Mouse (Mus musculus) neural tube, embryonic 13.5 days (tissue): ENCODE results near the gene 1700069L16Rik. TPM values are rescaled to one million over a fixed set of nuclear protein-coding genes. Genes with fewer than 3 reads are reported as not detected.

Experiments
- ATAC-seq: fragments of 200-750 bp; cut with Nextera tagmentation; 2 replicates; pipeline ENCODE4 v1.8.0; 2017; ENCODE audit warnings: low read depth, mild to moderate bottlenecking, moderate TSS enrichment, moderate library complexity
- H3K27ac ChIP-seq: fragments of 300-500 bp; sonication (generic); replicated peaks from 2 replicates; pipeline ENCODE4 v1.5.1; 2015; ENCODE audit warnings: moderate library complexity, mild to moderate bottlenecking, inconsistent platforms
- H3K27me3 ChIP-seq: fragments of 300-500 bp; sonication (generic); 2 replicates; pipeline ENCODE4 v1.6.1; 2015; ENCODE audit warnings: mild to moderate bottlenecking, inconsistent platforms
- H3K36me3 ChIP-seq: fragments of 300-500 bp; sonication (generic); 2 replicates; pipeline ENCODE4 v1.6.1; 2015; ENCODE audit warnings: mild to moderate bottlenecking, inconsistent platforms
- H3K4me1 ChIP-seq: fragments of 300-500 bp; sonication (generic); replicated peaks from 2 replicates; pipeline ENCODE4 v1.6.1; 2015; ENCODE audit warnings: inconsistent platforms
- H3K4me2 ChIP-seq: fragments of 300-500 bp; sonication (generic); 2 replicates; pipeline ENCODE4 v1.6.1; 2015; ENCODE audit warnings: inconsistent platforms, mild to moderate bottlenecking, moderate library complexity
- H3K4me3 ChIP-seq: fragments of 300-500 bp; sonication (generic); 2 replicates; pipeline ENCODE4 v1.5.1; 2015; ENCODE audit warnings: mild to moderate bottlenecking, inconsistent platforms
- H3K9ac ChIP-seq: fragments of 300-500 bp; sonication (generic); 2 replicates; pipeline ENCODE4 v1.6.1; 2015; ENCODE audit warnings: moderate library complexity, mild to moderate bottlenecking, inconsistent platforms
- H3K9me3 ChIP-seq: fragments of 300-500 bp; sonication (generic); 2 replicates; pipeline ENCODE4 v1.6.1; 2016; ENCODE audit warnings: inconsistent platforms
- WGBS: fragments of 180-500 bp; shearing (Covaris S2); methylation state at CpG from one replicate; pipeline ENCODE4 v1.1.7; 2015; 5-methylcytosine and 5-hydroxymethylcytosine counted together
- polyA plus RNA-seq: library from polyadenylated mRNA; unstranded; fragments of >200 nt; fragmentation: Nextera tagmentation; extraction: Ambion mirVana; gene quantifications from 2 replicates; pipeline ENCODE4 v1.2.1, GENCODE M21; 2015

Gene 1700069L16Rik
- polyA plus RNA-seq, 1 experiment from 2014 or later, result not detected

GRCm38 (mm10) chr5:113728691-113729090 lies 4.1 kb upstream of the 1700069L16Rik start:
- Histone ChIP-seq H3K4me3 (no peak overlapping the region), H3K27ac (no peak overlapping the region), H3K9ac (no peak overlapping the region), H3K4me2 (no peak overlapping the region), H3K9me3 (no peaks in the 10 kb centered on the region), H3K27me3 (peaks cover 7% of the 10 kb centered on the region), H3K4me1 (peaks cover 16% of the 10 kb centered on the region), H3K36me3 (no peaks in the 10 kb centered on the region)
- no peak for ATAC-seq
- WGBS, result 89% methylated on average over 7 of the region's 7 CpGs

GRCm38 (mm10) chr5:113728011-113728410 lies 3.4 kb upstream of the 1700069L16Rik start:
- Histone ChIP-seq H3K27ac (no peak overlapping the region), H3K4me2 (no peak overlapping the region), H3K9ac (no peak overlapping the region), H3K4me1 (peaks cover 20% of the 10 kb centered on the region), H3K36me3 (no peaks in the 10 kb centered on the region), H3K27me3 (peaks cover 7% of the 10 kb centered on the region), H3K4me3 (no peak overlapping the region), H3K9me3 (no peaks in the 10 kb centered on the region)
- WGBS, result 85% methylated on average over 7 of the region's 7 CpGs
- ATAC-seq, result no peak

GRCm38 (mm10) chr5:113727238-113727637 lies 2.7 kb upstream of the 1700069L16Rik start:
- H3K4me2 ChIP-seq, result no peak overlapping the region
- ATAC-seq, result no peak

GRCm38 (mm10) chr5:113726618-113727017 lies 2.0 kb upstream of the 1700069L16Rik start:
- 81% methylated on average over 6 of the region's 6 CpGs for WGBS
- no peak overlapping the region for H3K4me3 ChIP-seq
- peaks cover 7% of the 10 kb centered on the region for H3K27me3 ChIP-seq
- H3K9me3 ChIP-seq, result no peaks in the 10 kb centered on the region
- H3K9ac ChIP-seq, result no peak overlapping the region
- no peak for ATAC-seq
- no peaks in the 10 kb centered on the region for H3K36me3 ChIP-seq
- peaks cover 20% of the 10 kb centered on the region for H3K4me1 ChIP-seq
- no peak overlapping the region for H3K27ac ChIP-seq
- H3K4me2 ChIP-seq, result no peak overlapping the region

More at GRCm38 (mm10) chr5:113727238-113727637, 2.7 kb upstream of the 1700069L16Rik start:
- peaks cover 20% of the 10 kb centered on the region for H3K4me1 ChIP-seq
- H3K4me3 ChIP-seq, result no peak overlapping the region
- H3K36me3 ChIP-seq, result no peaks in the 10 kb centered on the region
- peaks cover 7% of the 10 kb centered on the region for H3K27me3 ChIP-seq
- H3K27ac ChIP-seq, result no peak overlapping the region
- no peaks in the 10 kb centered on the region for H3K9me3 ChIP-seq
- no peak overlapping the region for H3K9ac ChIP-seq
- 73% methylated on average over 12 of the region's 12 CpGs for WGBS

- 71% methylated on average over 12 of the region's 12 CpGs for WGBS
- H3K36me3 ChIP-seq, result no peaks in the 10 kb centered on the region
- H3K27ac ChIP-seq, result no peak overlapping the region
- no peak overlapping the region for H3K4me3 ChIP-seq
- H3K9ac ChIP-seq, result no peak overlapping the region
- no peaks in the 10 kb centered on the region for H3K9me3 ChIP-seq
- H3K4me2 ChIP-seq, result no peak overlapping the region
- no peak for ATAC-seq
- peaks cover 7% of the 10 kb centered on the region for H3K27me3 ChIP-seq
- peaks cover 14% of the 10 kb centered on the region for H3K4me1 ChIP-seq
These were observed 845 bp upstream of the 1700069L16Rik start for GRCm38 (mm10) chr5:113725417-113725816.

- Histone ChIP-seq H3K4me3 (no peak overlapping the region), H3K4me1 (peaks cover 21% of the 10 kb centered on the region), H3K36me3 (no peaks in the 10 kb centered on the region), H3K27me3 (peaks cover 7% of the 10 kb centered on the region), H3K27ac (no peak overlapping the region), H3K4me2 (no peak overlapping the region), H3K9me3 (no peaks in the 10 kb centered on the region), H3K9ac (no peak overlapping the region)
- 44% methylated on average over 8 of the region's 8 CpGs for WGBS
- peak; percentile 20; the same call in 1 of the 2 replicates for ATAC-seq
These were observed 870 bp downstream of the 1700069L16Rik start for GRCm38 (mm10) chr5:113723567-113724237.

- Histone ChIP-seq H3K36me3 (no peaks in the 10 kb centered on the region), H3K27ac (no peak overlapping the region), H3K27me3 (peaks cover 7% of the 10 kb centered on the region), H3K9me3 (no peaks in the 10 kb centered on the region), H3K9ac (no peak overlapping the region), H3K4me2 (no peak overlapping the region), H3K4me1 (peaks cover 27% of the 10 kb centered on the region), H3K4me3 (no peak overlapping the region)
- no peak for ATAC-seq
- 89% methylated on average over 10 of the region's 10 CpGs for WGBS
These were observed 2.2 kb downstream of the 1700069L16Rik start for GRCm38 (mm10) chr5:113722224-113723013.

- Histone ChIP-seq H3K27ac (peak overlapping the region; percentile 49), H3K27me3 (no peaks in the 10 kb centered on the region), H3K4me1 (peaks cover 49% of the 10 kb centered on the region), H3K9ac (0 out of 2 replicates have a peak overlapping the region, but pooled peaks have one; percentile 26), H3K36me3 (no peaks in the 10 kb centered on the region), H3K4me2 (no peak overlapping the region), H3K4me3 (no peak overlapping the region), H3K9me3 (no peaks in the 10 kb centered on the region)
- WGBS, result 65% methylated on average over 8 of the region's 8 CpGs
- ATAC-seq, result no peak
These were observed 5.3 kb downstream of the 1700069L16Rik start for GRCm38 (mm10) chr5:113719221-113719661.

GRCm38 (mm10) chr5:113716581-113717388 lies 7.8 kb downstream of the 1700069L16Rik start:
- Histone ChIP-seq H3K27ac (peak overlapping the region; percentile 92), H3K4me3 (no peak overlapping the region), H3K9me3 (no peaks in the 10 kb centered on the region), H3K36me3 (no peaks in the 10 kb centered on the region), H3K4me1 (peaks cover 40% of the 10 kb centered on the region), H3K27me3 (no peaks in the 10 kb centered on the region), H3K4me2 (peak overlapping the region; percentile 32), H3K9ac (0 out of 2 replicates have a peak overlapping the region, but pooled peaks have one; percentile 34)
- ATAC-seq, result peak; percentile 94
- WGBS, result 6% methylated on average over 12 of the region's 12 CpGs

- no peak for ATAC-seq
- Histone ChIP-seq H3K9me3 (no peaks in the 10 kb centered on the region), H3K4me1 (peaks cover 27% of the 10 kb centered on the region), H3K27me3 (no peaks in the 10 kb centered on the region), H3K36me3 (no peaks in the 10 kb centered on the region), H3K9ac (no peak overlapping the region), H3K4me2 (no peak overlapping the region), H3K4me3 (no peak overlapping the region), H3K27ac (no peak overlapping the region)
- WGBS, result 76% methylated on average over 2 of the region's 2 CpGs
These were observed 11.7 kb downstream of the 1700069L16Rik start for GRCm38 (mm10) chr5:113712861-113713260.

- H3K27ac ChIP-seq, result peak overlapping the region; percentile 86
- peak overlapping the region; percentile 23; the same call in 1 of the 2 replicates for H3K9ac ChIP-seq
- 21% methylated on average over 21 of the region's 21 CpGs for WGBS
- H3K27me3 ChIP-seq, result no peaks in the 10 kb centered on the region
- no peak overlapping the region for H3K4me3 ChIP-seq
- no peaks in the 10 kb centered on the region for H3K36me3 ChIP-seq
- H3K9me3 ChIP-seq, result no peaks in the 10 kb centered on the region
- peak; percentile 73; the same call in 1 of the 2 replicates for ATAC-seq
- H3K4me1 ChIP-seq, result peaks cover 23% of the 10 kb centered on the region
- peak overlapping the region; percentile 16 for H3K4me2 ChIP-seq
These were observed 20.6 kb downstream of the 1700069L16Rik start for GRCm38 (mm10) chr5:113703803-113704585.
